ENCODE assay signal across 21 mouse cellular contexts in the genomic region with DNA sequence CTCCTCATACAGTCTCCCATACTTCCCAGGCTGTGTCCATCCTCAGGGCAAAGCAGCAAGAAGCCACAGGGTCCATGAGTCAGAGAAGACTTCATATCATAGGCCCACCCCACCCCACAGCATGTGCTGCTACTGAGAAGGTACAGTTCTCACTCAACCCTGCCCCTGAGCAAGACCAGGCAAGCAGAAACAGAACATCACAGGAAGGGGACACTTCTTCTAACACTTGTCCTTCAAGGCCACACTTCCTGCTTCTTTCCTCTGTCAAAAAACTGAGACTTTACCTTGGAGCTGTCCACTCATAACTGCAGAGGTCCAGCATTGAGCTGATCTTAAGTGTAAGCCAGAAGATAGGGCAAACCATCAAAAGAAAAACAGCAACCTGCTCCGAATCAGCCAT.
"Had no signal": no experiment of that assay in that cellular context is flagged by ENCODE, and none has a peak within 500 bp of the region (broad histone marks: within the 10 kb centered on the region; RNA-seq: fewer than 3 reads in every experiment).

No protein-coding gene starts in this region.

- ATAC-seq: hindbrain, postnatal 0 days; intestine, embryonic 16.5 days; liver, embryonic 12.5 days had no signal

- H3K36me3 ChIP-seq: heart, embryonic 13.5 days; heart, embryonic 15.5 days; hindbrain, embryonic 13.5 days; hindbrain, embryonic 15.5 days; limb, embryonic 13.5 days; limb, embryonic 15.5 days; liver, embryonic 12.5 days had no signal

- H3K4me3 ChIP-seq: heart, adult 2 months; heart, embryonic 13.5 days; heart, embryonic 15.5 days; hindbrain, embryonic 13.5 days; hindbrain, embryonic 15.5 days; limb, embryonic 13.5 days; limb, embryonic 15.5 days; liver, embryonic 12.5 days had no signal

- H3K4me2 ChIP-seq: heart, embryonic 11.5 days; heart, embryonic 13.5 days; heart, embryonic 15.5 days; hindbrain, embryonic 13.5 days; hindbrain, embryonic 15.5 days; limb, embryonic 13.5 days; limb, embryonic 15.5 days; liver, embryonic 12.5 days had no signal

- H3K4me1 ChIP-seq: heart, embryonic 15.5 days had no signal

- H3K27me3 ChIP-seq: heart, embryonic 13.5 days; heart, embryonic 15.5 days; hindbrain, embryonic 13.5 days; hindbrain, embryonic 15.5 days; limb, embryonic 13.5 days; limb, embryonic 15.5 days; liver, embryonic 12.5 days had no signal

- H3K27ac ChIP-seq: heart, adult 2 months; heart, embryonic 13.5 days; heart, embryonic 15.5 days; hindbrain, embryonic 13.5 days; hindbrain, embryonic 15.5 days; hindbrain, postnatal 0 days; limb, embryonic 13.5 days; liver, embryonic 12.5 days; liver, embryonic 14.5 days had no signal

- H3K9ac ChIP-seq: heart, embryonic 13.5 days; heart, embryonic 15.5 days; hindbrain, embryonic 13.5 days; hindbrain, embryonic 15.5 days; limb, embryonic 13.5 days; limb, embryonic 15.5 days; liver, embryonic 12.5 days; liver, embryonic 14.5 days had no signal

- H3K9me3 ChIP-seq: heart, embryonic 13.5 days; heart, embryonic 15.5 days; hindbrain, embryonic 13.5 days; hindbrain, embryonic 15.5 days; limb, embryonic 13.5 days; limb, embryonic 15.5 days; liver, embryonic 12.5 days had no signal

- DNase-seq: gastrocnemius, postnatal 14 days; gastrocnemius, postnatal 36 days; heart, adult 2 months; heart, postnatal 14 days; heart, postnatal 36 days; kidney, adult 8-10 months; kidney, postnatal 25 days; layer of hippocampus, adult 9-11 months; layer of hippocampus, postnatal 36 days; left cerebral cortex, postnatal 4 days had no signal
